ENCODE assay signal across 10 mouse cellular contexts in the genomic region with DNA sequence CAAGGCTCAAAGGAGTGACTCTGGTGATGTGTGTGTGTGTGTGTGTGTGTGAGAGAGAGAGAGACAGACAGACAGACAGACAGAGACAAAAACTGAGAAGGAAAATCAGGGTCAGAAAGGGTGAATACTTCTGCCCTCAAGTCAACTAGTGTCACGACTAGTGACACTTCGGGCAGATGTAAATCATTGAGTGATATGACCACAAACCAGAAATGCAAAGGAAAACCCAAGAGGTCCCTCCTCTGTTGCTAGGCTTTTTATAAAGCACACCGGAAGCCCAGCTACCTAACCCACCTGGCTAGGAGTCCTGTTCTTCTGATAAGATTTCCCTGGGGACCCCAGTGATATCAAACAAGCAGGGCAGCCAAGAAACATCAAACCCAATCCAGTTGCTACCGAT. TPM values are rescaled to one million over a fixed set of nuclear protein-coding genes. Genes with fewer than 3 reads are reported as not detected.
DNase-seq lines count a peak whose midpoint lies in the region; ATAC-seq and TF ChIP-seq lines count a peak whose summit lies in the region.
"Had no signal": no experiment of that assay in that cellular context is flagged by ENCODE, and none has a peak within 500 bp of the region (broad histone marks: within the 10 kb centered on the region; RNA-seq: fewer than 3 reads in every experiment).

No protein-coding gene starts in this region.

- H3K27ac ChIP-seq in liver, adult 2 months (replicated peaks; ENCODE audit: insufficient read depth, low read depth, low read length): peak overlapping the region; percentile 38
- H3K27ac ChIP-seq in bone marrow macrophage, adult 2 months (ENCODE audit: insufficient read depth, low read depth, low read length): peak overlapping the region; percentile 95
- peak overlapping the region; percentile 96 for H3K27ac ChIP-seq in hindbrain, embryonic 13.5 days
- peak overlapping the region; percentile 91 for H3K27ac ChIP-seq in midbrain, postnatal 0 days (ENCODE audit: low read depth, low read length)

- WGBS in liver, adult 2 months: 65% methylated on average over 4 of the region's 4 CpGs
- WGBS in hindbrain, embryonic 13.5 days: 85% methylated on average over 4 of the region's 4 CpGs
- 68% methylated on average over 4 of the region's 4 CpGs for WGBS in midbrain, postnatal 0 days

- no peak for TF ChIP-seq POLR2A in liver, adult 2 months (IDR thresholded peaks at IDR 0.05; ENCODE audit: extremely low read depth, insufficient read depth, low read length)
- no peak for TF ChIP-seq POLR2A in bone marrow macrophage, adult 2 months (IDR thresholded peaks at IDR 0.05; ENCODE audit: borderline replicate concordance, low read depth, low read length)

- H3K27me3 ChIP-seq in liver, adult 2 months (ENCODE audit: control insufficient read depth, insufficient read depth, low read length): no peaks in the 10 kb centered on the region
- peaks cover 11% of the 10 kb centered on the region; the same call in 1 of the 2 replicates for H3K27me3 ChIP-seq in hindbrain, embryonic 13.5 days
- H3K27me3 ChIP-seq in midbrain, postnatal 0 days (ENCODE audit: insufficient read depth, low read length): no peaks in the 10 kb centered on the region

- peaks cover 2% of the 10 kb centered on the region; the same call in 1 of the 2 replicates for H3K4me1 ChIP-seq in liver, adult 2 months (ENCODE audit: control insufficient read depth, insufficient read depth, low read length)
- H3K4me1 ChIP-seq in bone marrow macrophage, adult 2 months (ENCODE audit: control insufficient read depth, insufficient read depth, low read length): peaks cover 38% of the 10 kb centered on the region
- H3K4me1 ChIP-seq in hindbrain, embryonic 13.5 days (replicated peaks): peaks cover 45% of the 10 kb centered on the region
- peaks cover 8% of the 10 kb centered on the region for H3K4me1 ChIP-seq in midbrain, postnatal 0 days (ENCODE audit: insufficient read depth, low read length)

- no peak for ATAC-seq in hindbrain, embryonic 13.5 days (ENCODE audit: low FRiP score)
- ATAC-seq in midbrain, postnatal 0 days (ENCODE audit: low FRiP score): no peak

- TF ChIP-seq CTCF in liver, adult 2 months (IDR thresholded peaks at IDR 0.05; ENCODE audit: low read depth, low read length): no peak
- no peak for TF ChIP-seq CTCF in bone marrow macrophage, adult 2 months (IDR thresholded peaks at IDR 0.05; ENCODE audit: low read depth, low read length)
- no peak for TF ChIP-seq CTCF in midbrain, postnatal 0 days (IDR thresholded peaks at IDR 0.05)

- no peaks in the 10 kb centered on the region for H3K79me2 ChIP-seq in liver, adult 2 months (ENCODE audit: control insufficient read depth, insufficient read depth, low read length)

- no peak for DNase-seq in liver, adult 2 months (ENCODE audit: extremely low read depth, low read depth, low spot score)
- no peak for DNase-seq in liver
- DNase-seq in midbrain, postnatal 0 days (ENCODE audit: low spot score): no peak
- no peak for DNase-seq in embryo, embryonic 10.5 days (ENCODE audit: low spot score)
- no peak for DNase-seq in gastrocnemius, postnatal 4 days (ENCODE audit: low spot score in 2 of 2)
- DNase-seq in thymus, postnatal 10 days (ENCODE audit: low spot score in 2 of 2): no peak
- DNase-seq: gastrocnemius, postnatal 10 days; right cerebral cortex, postnatal 4 days had no signal

- no peak overlapping the region for H3K9ac ChIP-seq in liver, adult 2 months (ENCODE audit: low read depth, low read length)
- peak overlapping the region; percentile 82 for H3K9ac ChIP-seq in hindbrain, embryonic 13.5 days
- H3K9ac ChIP-seq in midbrain, postnatal 0 days (replicated peaks; ENCODE audit: low read length, poor library complexity, severe bottlenecking): peak overlapping the region; percentile 86

- no peaks in the 10 kb centered on the region for H3K36me3 ChIP-seq in liver, adult 2 months (ENCODE audit: control insufficient read depth, insufficient read depth, low read length)
- no peaks in the 10 kb centered on the region for H3K36me3 ChIP-seq in hindbrain, embryonic 13.5 days
- H3K36me3 ChIP-seq in midbrain, postnatal 0 days (ENCODE audit: insufficient read depth, low read length): no peaks in the 10 kb centered on the region

- no peaks in the 10 kb centered on the region for H3K9me3 ChIP-seq in hindbrain, embryonic 13.5 days
- H3K9me3 ChIP-seq in midbrain, postnatal 0 days (ENCODE audit: low read length): no peaks in the 10 kb centered on the region

- peak overlapping the region; percentile 80 for H3K4me2 ChIP-seq in hindbrain, embryonic 13.5 days
- H3K4me2 ChIP-seq in midbrain, postnatal 0 days (ENCODE audit: low read depth, low read length, poor library complexity, severe bottlenecking): peak overlapping the region; percentile 64

- no peak overlapping the region; the same call in 1 of the 2 replicates for H3K4me3 ChIP-seq in liver, adult 2 months (ENCODE audit: insufficient read depth, low read depth, low read length)
- peak overlapping the region; percentile 89 for H3K4me3 ChIP-seq in bone marrow macrophage, adult 2 months (ENCODE audit: insufficient read depth, low read length)
- H3K4me3 ChIP-seq in hindbrain, embryonic 13.5 days: peak overlapping the region; percentile 86
- H3K4me3 ChIP-seq in midbrain, postnatal 0 days (ENCODE audit: low read depth, low read length): peak overlapping the region; percentile 82

RNA-seq across cellular contexts. Expression of a gene that starts 2.3 kb away (rescaled TPM):
- 10.3 TPM in 2 replicates for total RNA-seq in liver, adult 2 months (2014; rRNA removed)
- polyA plus RNA-seq in liver, adult 2 months (2012; rRNA removed): 6.1 and 6.6 TPM in 2 replicates
- polyA plus RNA-seq in bone marrow macrophage, adult 2 months (2012; ENCODE audit: insufficient read depth, insufficient read length, missing spikeins): 69.3 and 83.2 TPM in 2 replicates
- 28.7 and 30.9 TPM in 2 replicates for polyA plus RNA-seq in hindbrain, embryonic 13.5 days (2015; fragmentation: Nextera tagmentation; extraction: Ambion mirVana)
- total RNA-seq in midbrain, postnatal 0 days (2014; rRNA removed): 43.9 and 52.7 TPM in 2 replicates
- 20.5 and 23.5 TPM in 2 replicates for polyA plus RNA-seq in midbrain, postnatal 0 days (2015; fragmentation: Nextera tagmentation; extraction: Ambion mirVana)
- 10 to 100 TPM; 41.5 to 43.1 TPM for total RNA-seq in gastrocnemius, postnatal 4 days (2021)

RNA-seq across cellular contexts. Expression of a gene that starts 30.6 kb away (rescaled TPM):
- total RNA-seq in liver, adult 2 months (2014; rRNA removed): not detected in 2 replicates
- not detected in 2 replicates for polyA plus RNA-seq in liver, adult 2 months (2012; rRNA removed)
- 0.84 TPM in 1 of 2 replicates, not detected in the other for polyA plus RNA-seq in bone marrow macrophage, adult 2 months (2012; ENCODE audit: insufficient read depth, insufficient read length, missing spikeins)
- polyA plus RNA-seq in hindbrain, embryonic 13.5 days (2015; fragmentation: Nextera tagmentation; extraction: Ambion mirVana): 2.1 and 2.8 TPM in 2 replicates
- total RNA-seq in midbrain, postnatal 0 days (2014; rRNA removed): 0.24 and 4.9 TPM in 2 replicates
- 1.4 and 2.8 TPM in 2 replicates for polyA plus RNA-seq in midbrain, postnatal 0 days (2015; fragmentation: Nextera tagmentation; extraction: Ambion mirVana)
- total RNA-seq in gastrocnemius, postnatal 4 days (2021): not detected
- total RNA-seq: gastrocnemius, postnatal 10 days had no signal

Comparison
In these comparisons a context has a peak if more than half of its experiments do, and no peak if none do; other contexts are left out.
1. H3K27ac ChIP-seq: peak in every context shown above with its lines; median percentile 96 in hindbrain, embryonic 13.5 days; 95 in bone marrow macrophage, adult 2 months; 91 in midbrain, postnatal 0 days; 38 in liver, adult 2 months.